Mouse (Mus musculus) kidney, postnatal 0 days (tissue): ENCODE measurements at regions not wholly inside any gene's neighbourhood (a gene's known extent, or its start where the extent isn't known, plus 50 kb on each side); places are given as distances from the start of the nearest gene placed in this dataset.

Experiments
- ATAC-seq: fragments of 200-750 bp; cut with Nextera tagmentation; replicated peaks from 2 replicates; pipeline ENCODE4 v1.8.0; 2017; ENCODE audit warnings: low read depth, moderate number of reproducible peaks, moderate TSS enrichment, moderate library complexity; ENCODE audit not compliant: low FRiP score
- DNase-seq: peaks from one replicate; pipeline ENCODE4 v3.0.0-alpha.2; 2016; ENCODE audit warnings: low spot score
- H3K27ac ChIP-seq: fragments of 300-500 bp; sonication (generic); 2 replicates; pipeline ENCODE4 v1.5.1; 2014; ENCODE audit warnings: mild to moderate bottlenecking
- H3K27me3 ChIP-seq: fragments of 300-500 bp; sonication (generic); 2 replicates; pipeline ENCODE4 v1.6.1; 2014; ENCODE audit warnings: low read length, mixed read lengths; ENCODE audit not compliant: insufficient read depth
- H3K36me3 ChIP-seq: fragments of 300-500 bp; sonication (generic); 2 replicates; pipeline ENCODE4 v1.6.1; 2014; ENCODE audit warnings: low read length, mixed read lengths; ENCODE audit not compliant: insufficient read depth
- H3K4me1 ChIP-seq: fragments of 300-500 bp; sonication (generic); replicated peaks from 2 replicates; pipeline ENCODE4 v1.6.1; 2014; ENCODE audit warnings: antibody characterized with exemption, low read length, mixed read lengths; ENCODE audit not compliant: insufficient read depth
- H3K4me2 ChIP-seq: fragments of 300-500 bp; sonication (generic); 2 replicates; pipeline ENCODE4 v1.6.1; 2014; ENCODE audit warnings: mild to moderate bottlenecking, low read length, moderate library complexity, mixed read lengths
- H3K4me3 ChIP-seq: fragments of 300-500 bp; sonication (generic); replicated peaks from 2 replicates; pipeline ENCODE4 v1.5.1; 2014; ENCODE audit warnings: low read depth, low read length
- H3K9ac ChIP-seq: fragments of 300-500 bp; sonication (generic); 2 replicates; pipeline ENCODE4 v1.6.1; 2014; ENCODE audit warnings: low read depth, low read length
- H3K9me3 ChIP-seq: fragments of 300-500 bp; sonication (generic); replicated peaks from 2 replicates; pipeline ENCODE4 v1.6.1; 2016; ENCODE audit warnings: low read length, inconsistent platforms, mixed read lengths
- CTCF ChIP-seq: IDR thresholded peaks from 2 replicates; pipeline ENCODE4 v1.5.1; 2016; ENCODE audit warnings: antibody characterized with exemption, low read depth, mild to moderate bottlenecking, moderate library complexity
- WGBS: fragments of 180-500 bp; shearing (Covaris S2); extraction: QIAGEN DNeasy Blood & Tissue Kit; methylation state at CpG from one replicate; pipeline ENCODE4 v1.1.7; 2014; 5-methylcytosine and 5-hydroxymethylcytosine counted together

DNA sequence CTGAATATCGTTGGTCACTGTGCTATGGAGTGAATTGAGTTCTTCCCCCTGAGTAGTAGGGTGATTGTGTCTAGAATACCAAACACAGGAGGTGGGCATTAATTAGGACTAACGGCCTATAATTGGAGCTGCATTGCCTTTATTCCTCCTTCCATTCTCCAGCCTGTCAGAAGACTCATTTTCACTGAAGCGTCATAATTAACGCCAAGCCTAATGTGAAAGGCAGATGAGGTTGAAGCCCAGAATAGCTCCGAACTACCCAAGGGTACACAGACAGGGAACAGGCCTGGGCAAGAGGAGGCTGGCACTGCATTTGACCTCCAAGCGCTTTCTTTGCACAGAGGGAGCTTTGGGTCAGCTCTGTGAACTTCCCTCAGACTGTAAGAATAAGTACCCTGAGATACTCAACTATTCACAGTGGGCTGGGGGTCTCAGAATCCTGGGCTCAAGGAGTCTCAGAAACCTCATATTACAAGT lies 386.5 kb downstream of the Brinp2 start:
- TF ChIP-seq CTCF, result no peak
- Histone ChIP-seq H3K36me3 (no peaks in the 10 kb centered on the region), H3K9me3 (no peaks in the 10 kb centered on the region), H3K4me1 (no peaks in the 10 kb centered on the region), H3K27ac (no peak overlapping the region), H3K4me2 (no peak overlapping the region), H3K27me3 (no peaks in the 10 kb centered on the region), H3K4me3 (no peak overlapping the region), H3K9ac (no peak overlapping the region)
- DNase-seq (no peak), ATAC-seq (no peak)
- WGBS, result 37% methylated on average over 6 of the region's 6 CpGs

- Histone ChIP-seq H3K4me3 (no peak overlapping the region), H3K4me2 (no peak overlapping the region), H3K27ac (no peak overlapping the region), H3K36me3 (no peaks in the 10 kb centered on the region), H3K9me3 (no peaks in the 10 kb centered on the region), H3K9ac (no peak overlapping the region), H3K4me1 (no peaks in the 10 kb centered on the region), H3K27me3 (no peaks in the 10 kb centered on the region)
- DNase-seq (peak; percentile 10), ATAC-seq (no peak)
- TF ChIP-seq CTCF, result no peak
- 46% methylated on average over 10 of the region's 10 CpGs for WGBS
Measured at GRCm38 (mm10) chr1:157973373-157974232, 382.5 kb downstream of the Brinp2 start.

GRCm38 (mm10) chr1:157974656-157975055 lies 381.5 kb downstream of the Brinp2 start:
- no peaks in the 10 kb centered on the region for H3K36me3 ChIP-seq
- WGBS, result 71% methylated on average over 4 of the region's 4 CpGs
- H3K4me2 ChIP-seq, result no peak overlapping the region
- H3K9ac ChIP-seq, result no peak overlapping the region
- H3K4me3 ChIP-seq, result no peak overlapping the region
- H3K27ac ChIP-seq, result no peak overlapping the region
- no peak for TF ChIP-seq CTCF
- ATAC-seq (no peak), DNase-seq (no peak)
- no peaks in the 10 kb centered on the region for H3K9me3 ChIP-seq
- no peaks in the 10 kb centered on the region for H3K27me3 ChIP-seq
- H3K4me1 ChIP-seq, result no peaks in the 10 kb centered on the region

GRCm38 (mm10) chr1:158019161-158019560 lies 337.0 kb downstream of the Brinp2 start:
- 10% methylated on average over 7 of the region's 7 CpGs for WGBS
- Histone ChIP-seq H3K9ac (no peak overlapping the region), H3K27ac (no peak overlapping the region), H3K9me3 (no peaks in the 10 kb centered on the region), H3K4me2 (no peak overlapping the region), H3K4me3 (no peak overlapping the region), H3K36me3 (no peaks in the 10 kb centered on the region), H3K27me3 (no peaks in the 10 kb centered on the region), H3K4me1 (no peaks in the 10 kb centered on the region)
- no peak for TF ChIP-seq CTCF
- ATAC-seq (0 out of 2 replicates have a peak, but pooled peaks have one; percentile 63), DNase-seq (peak; percentile 84)

- Histone ChIP-seq H3K36me3 (no peaks in the 10 kb centered on the region), H3K9me3 (no peaks in the 10 kb centered on the region), H3K27ac (no peak overlapping the region), H3K4me3 (no peak overlapping the region), H3K27me3 (no peaks in the 10 kb centered on the region), H3K4me2 (no peak overlapping the region), H3K4me1 (no peaks in the 10 kb centered on the region), H3K9ac (no peak overlapping the region)
- no peak for ATAC-seq
- WGBS, result 23% methylated on average over 2 of the region's 2 CpGs
- DNase-seq, result no peak
- TF ChIP-seq CTCF, result no peak
Measured at GRCm38 (mm10) chr1:158039756-158040155, 316.4 kb downstream of the Brinp2 start.

DNA sequence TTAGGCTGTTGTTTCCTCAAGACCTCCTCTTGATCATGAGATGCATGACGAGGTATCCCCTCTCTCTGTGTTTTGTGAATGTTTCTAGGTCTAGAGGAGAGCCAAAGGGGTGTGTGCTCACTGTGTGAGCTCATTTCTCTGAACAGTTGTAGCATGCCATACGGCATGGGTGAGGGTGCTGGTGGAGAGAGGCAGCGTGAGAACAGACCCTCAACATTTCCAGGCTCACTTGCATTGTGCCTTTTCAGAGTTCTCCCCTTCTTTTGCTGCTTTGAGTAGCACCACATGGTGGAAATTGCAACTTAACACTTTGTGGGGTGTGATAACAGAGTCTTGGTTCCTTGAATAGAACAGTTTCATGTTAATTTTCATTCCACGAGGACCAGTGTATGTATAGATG lies 315.8 kb downstream of the Brinp2 start:
- Histone ChIP-seq H3K9me3 (no peaks in the 10 kb centered on the region), H3K36me3 (no peaks in the 10 kb centered on the region), H3K4me2 (no peak overlapping the region), H3K27ac (no peak overlapping the region), H3K4me1 (no peaks in the 10 kb centered on the region), H3K9ac (no peak overlapping the region), H3K27me3 (no peaks in the 10 kb centered on the region), H3K4me3 (no peak overlapping the region)
- WGBS, result 74% methylated on average over 4 of the region's 4 CpGs
- DNase-seq (no peak), ATAC-seq (no peak)
- TF ChIP-seq CTCF, result no peak

DNA sequence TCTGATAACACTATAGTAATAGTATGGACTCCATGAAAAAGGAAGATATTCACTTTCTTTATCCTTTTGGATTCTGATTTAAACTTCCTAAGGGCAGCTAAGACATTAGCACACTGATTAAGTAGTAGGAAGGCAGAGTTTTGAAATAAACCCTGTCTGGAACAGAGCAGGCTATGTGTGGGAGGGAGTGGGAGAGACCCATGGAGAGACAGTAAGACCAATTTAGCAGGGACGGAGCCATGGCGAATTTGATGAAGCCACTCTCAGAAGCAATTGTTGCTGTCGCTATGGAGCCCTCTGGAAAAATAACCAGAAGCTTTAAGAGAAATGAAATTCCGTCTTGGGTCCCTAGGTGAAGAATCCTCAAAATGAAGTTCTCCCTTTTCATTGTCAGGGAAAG lies 303.5 kb downstream of the Brinp2 start:
- no peaks in the 10 kb centered on the region for H3K9me3 ChIP-seq
- H3K4me1 ChIP-seq, result no peaks in the 10 kb centered on the region
- H3K27me3 ChIP-seq, result no peaks in the 10 kb centered on the region
- no peak overlapping the region for H3K4me2 ChIP-seq
- no peak overlapping the region for H3K9ac ChIP-seq
- 52% methylated on average over 4 of the region's 4 CpGs for WGBS
- no peak for TF ChIP-seq CTCF
- no peak overlapping the region for H3K27ac ChIP-seq
- DNase-seq (no peak), ATAC-seq (no peak)
- no peaks in the 10 kb centered on the region for H3K36me3 ChIP-seq
- no peak overlapping the region for H3K4me3 ChIP-seq
